Mouse (Mus musculus) olfactory bulb, adult 2 months (tissue): ENCODE results near the gene Elavl3.

Experiments used
- CTCF ChIP-seq: fragments of 200-500 bp; IDR thresholded peaks from 2 replicates; pipeline ENCODE4 v1.5.1; 2012; ENCODE audit warnings: low read depth, mild to moderate bottlenecking, low read length, moderate library complexity; ENCODE audit not compliant: insufficient read depth
- POLR2A ChIP-seq: fragments of 200-500 bp; IDR thresholded peaks from 2 replicates; pipeline ENCODE4 v1.6.1; 2012; ENCODE audit warnings: mild to moderate bottlenecking, low read depth, low read length, moderate library complexity; ENCODE audit not compliant: insufficient read depth

GRCm38 (mm10) chr9:22055713-22056112 lies 3.9 kb upstream of the Elavl3 start:
- TF ChIP-seq CTCF, result no peak
- no peak for TF ChIP-seq POLR2A
